Mouse (Mus musculus) embryonic facial prominence, embryonic 15.5 days (tissue): ENCODE data around the gene Klhl6. TPM values are rescaled to one million over a fixed set of nuclear protein-coding genes. Genes with fewer than 3 reads are reported as not detected.

ENCODE experiments used
- ATAC-seq: fragments of 200-750 bp; cut with Nextera tagmentation; 2 replicates; pipeline ENCODE4 v1.8.0; 2017; ENCODE audit warnings: low read depth, moderate TSS enrichment; ENCODE audit not compliant: insufficient number of reproducible peaks, low FRiP score, low TSS enrichment
- H3K27ac ChIP-seq: fragments of 300-500 bp; sonication (generic); replicated peaks from 2 replicates; pipeline ENCODE4 v1.5.1; 2015; ENCODE audit warnings: mild to moderate bottlenecking, inconsistent platforms
- H3K27me3 ChIP-seq: fragments of 300-500 bp; sonication (generic); 2 replicates; pipeline ENCODE4 v1.6.1; 2015; ENCODE audit warnings: inconsistent platforms
- H3K36me3 ChIP-seq: fragments of 300-500 bp; sonication (generic); 2 replicates; pipeline ENCODE4 v1.6.1; 2015; ENCODE audit warnings: mild to moderate bottlenecking, inconsistent platforms
- H3K4me1 ChIP-seq: fragments of 300-500 bp; sonication (generic); 2 replicates; pipeline ENCODE4 v1.6.1; 2015; ENCODE audit warnings: inconsistent platforms
- H3K4me2 ChIP-seq: fragments of 300-500 bp; sonication (generic); replicated peaks from 2 replicates; pipeline ENCODE4 v1.6.1; 2015; ENCODE audit warnings: mild to moderate bottlenecking, inconsistent platforms
- H3K4me3 ChIP-seq: fragments of 300-500 bp; sonication (generic); replicated peaks from 2 replicates; pipeline ENCODE4 v1.5.1; 2015; ENCODE audit warnings: mild to moderate bottlenecking, inconsistent platforms
- H3K9ac ChIP-seq: fragments of 300-500 bp; sonication (generic); 2 replicates; pipeline ENCODE4 v1.6.1; 2015; ENCODE audit warnings: inconsistent platforms
- H3K9me3 ChIP-seq: fragments of 300-500 bp; sonication (generic); replicated peaks from 2 replicates; pipeline ENCODE4 v1.6.1; 2016; ENCODE audit warnings: inconsistent platforms
- WGBS: fragments of 180-500 bp; shearing (Covaris S2); methylation state at CpG from one replicate; pipeline ENCODE4 v1.1.7; 2015; 5-methylcytosine and 5-hydroxymethylcytosine counted together
- polyA plus RNA-seq: library from polyadenylated mRNA; unstranded; fragments of >200 nt; fragmentation: Nextera tagmentation; extraction: Ambion mirVana; gene quantifications from 2 replicates; pipeline ENCODE4 v1.2.1, GENCODE M21; 2015

Gene Klhl6
- polyA plus RNA-seq, 1 experiment from 2014 or later = 6.3 TPM

DNA sequence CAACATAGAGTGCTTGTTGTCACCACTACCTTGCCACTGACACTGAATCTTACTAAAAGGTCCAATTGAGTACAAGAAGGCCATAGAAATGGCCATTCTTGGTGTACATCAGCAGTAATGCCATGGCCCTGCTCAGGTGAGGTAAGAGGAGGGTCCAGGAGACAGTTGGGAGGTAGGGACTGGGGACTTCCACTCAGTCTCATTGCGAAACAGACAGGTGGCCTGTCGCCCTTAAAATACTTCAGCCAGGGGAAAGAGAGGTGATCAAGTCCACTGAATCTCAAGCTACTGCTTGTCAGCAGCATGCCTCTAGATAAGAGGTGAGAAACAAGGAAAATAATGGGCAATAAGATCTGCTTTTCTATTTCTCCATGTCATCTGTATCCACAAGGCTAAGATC lies 4.8 kb upstream of the Klhl6 start:
- Histone ChIP-seq H3K4me2 (no peak overlapping the region), H3K9ac (no peak overlapping the region), H3K9me3 (no peaks in the 10 kb centered on the region), H3K36me3 (no peaks in the 10 kb centered on the region), H3K27ac (no peak overlapping the region), H3K27me3 (no peaks in the 10 kb centered on the region), H3K4me1 (no peaks in the 10 kb centered on the region), H3K4me3 (no peak overlapping the region)
- WGBS = 85% methylated on average over 2 of the region's 2 CpGs
- no peak for ATAC-seq

DNA sequence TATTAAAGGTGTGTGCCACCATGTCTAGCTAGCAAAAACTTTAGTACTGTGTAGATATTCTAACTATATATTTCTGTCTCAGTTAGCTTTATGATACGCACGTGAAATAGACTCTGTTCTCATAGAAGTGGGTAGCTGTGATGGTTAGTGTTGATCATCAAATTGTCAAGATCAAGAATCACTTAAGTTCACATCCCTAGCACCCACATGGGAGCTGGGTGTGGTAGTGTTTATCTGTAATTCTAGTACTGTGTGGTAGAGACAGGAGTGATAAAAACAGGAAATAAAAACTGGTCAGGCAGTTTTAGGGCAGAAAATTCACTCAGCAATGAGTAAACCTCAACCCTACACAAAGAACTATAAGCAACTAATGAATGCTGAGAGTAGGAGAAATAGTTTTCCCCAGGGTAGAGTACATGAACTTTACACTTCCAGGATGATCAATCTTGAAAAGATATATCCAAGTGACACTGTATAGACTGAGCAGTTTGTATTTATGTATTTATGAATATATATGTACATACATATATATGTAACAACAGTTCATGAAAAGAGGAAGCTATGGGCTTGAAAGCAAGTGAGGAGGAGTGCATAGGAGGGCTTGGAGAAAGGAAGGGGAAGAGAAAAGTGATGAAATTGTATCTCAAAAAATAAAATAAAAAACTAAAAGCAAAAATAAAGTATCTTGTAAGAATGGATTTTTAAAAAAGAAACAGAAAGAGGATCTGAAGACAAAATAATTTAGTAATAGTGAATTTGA lies 2.2 kb upstream of the Klhl6 start:
- no peaks in the 10 kb centered on the region for H3K27me3 ChIP-seq
- no peak overlapping the region for H3K9ac ChIP-seq
- H3K36me3 ChIP-seq = no peaks in the 10 kb centered on the region
- 86% methylated on average over 2 of the region's 2 CpGs for WGBS
- H3K27ac ChIP-seq = no peak overlapping the region
- no peak overlapping the region for H3K4me3 ChIP-seq
- ATAC-seq = no peak
- H3K4me1 ChIP-seq = no peaks in the 10 kb centered on the region
- H3K4me2 ChIP-seq = no peak overlapping the region
- H3K9me3 ChIP-seq = no peaks in the 10 kb centered on the region

DNA sequence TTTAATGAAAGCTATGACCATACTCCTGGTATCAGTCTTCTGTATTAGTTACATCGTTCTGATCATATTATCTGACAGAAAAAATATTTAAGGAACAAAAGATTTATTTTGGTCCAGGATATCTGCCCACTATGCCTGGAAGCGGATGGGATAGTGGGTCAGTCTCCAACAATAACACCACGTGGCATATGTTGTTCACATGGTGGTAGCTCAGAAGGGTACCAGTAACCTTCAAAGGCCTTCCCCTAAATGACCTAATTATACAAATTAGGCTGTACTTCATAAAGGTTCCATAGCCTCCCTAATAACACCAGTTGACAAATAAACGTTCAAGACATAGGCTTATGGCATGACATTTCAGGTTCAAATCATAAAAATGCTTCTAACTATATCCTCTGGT lies 722 bp upstream of the Klhl6 start:
- Histone ChIP-seq H3K4me3 (no peak overlapping the region), H3K4me1 (no peaks in the 10 kb centered on the region), H3K27ac (no peak overlapping the region), H3K4me2 (no peak overlapping the region), H3K36me3 (no peaks in the 10 kb centered on the region), H3K27me3 (no peaks in the 10 kb centered on the region), H3K9ac (no peak overlapping the region), H3K9me3 (no peaks in the 10 kb centered on the region)
- 76% methylated on average over 4 of the region's 4 CpGs for WGBS
- no peak for ATAC-seq

DNA sequence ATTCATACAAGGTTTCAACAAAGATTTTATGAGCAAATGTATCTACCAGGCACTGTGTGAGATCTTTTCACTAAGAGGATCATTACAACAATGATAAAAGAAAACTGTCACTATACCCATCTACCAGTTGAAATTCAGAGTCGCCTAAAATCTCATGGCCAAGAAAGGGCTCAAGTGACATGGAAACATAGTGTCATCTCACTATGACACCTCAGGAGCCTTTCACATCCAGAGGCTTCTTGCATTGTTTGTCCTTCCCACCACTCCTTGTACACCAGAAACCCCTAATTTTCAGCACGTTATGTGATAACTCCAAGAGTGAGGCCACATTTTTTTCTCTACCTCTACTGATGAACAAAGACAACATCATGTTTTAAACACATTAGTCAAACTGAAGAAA lies 1.2 kb downstream of the Klhl6 start:
- H3K9me3 ChIP-seq = no peaks in the 10 kb centered on the region
- WGBS = 78% methylated on average over 2 of the region's 2 CpGs
- H3K27me3 ChIP-seq = no peaks in the 10 kb centered on the region
- ATAC-seq = no peak
- no peak overlapping the region for H3K4me3 ChIP-seq
- no peaks in the 10 kb centered on the region for H3K36me3 ChIP-seq
- H3K9ac ChIP-seq = no peak overlapping the region
- H3K4me2 ChIP-seq = no peak overlapping the region
- no peak overlapping the region for H3K27ac ChIP-seq
- no peaks in the 10 kb centered on the region for H3K4me1 ChIP-seq

DNA sequence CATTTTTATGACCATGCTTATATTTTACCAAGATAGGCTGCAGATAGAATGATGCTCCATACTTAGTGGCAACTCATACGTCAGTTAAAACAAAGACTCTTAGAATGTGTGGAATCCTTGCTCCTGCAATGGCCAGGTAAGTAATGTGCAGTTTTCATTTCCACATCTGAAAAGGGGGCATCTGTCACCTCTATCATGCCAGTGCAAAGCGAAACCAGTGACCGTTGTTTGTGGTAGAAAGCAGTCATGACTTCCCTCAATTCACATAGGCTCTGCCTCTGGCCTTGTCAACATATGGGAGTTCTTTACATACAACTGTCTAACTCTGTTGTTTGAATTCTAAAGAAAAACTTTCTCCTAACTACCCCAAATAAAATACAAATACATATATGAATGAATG lies 1.8 kb downstream of the Klhl6 start:
- ATAC-seq = no peak
- no peaks in the 10 kb centered on the region for H3K9me3 ChIP-seq
- H3K27me3 ChIP-seq = no peaks in the 10 kb centered on the region
- no peaks in the 10 kb centered on the region for H3K4me1 ChIP-seq
- H3K4me3 ChIP-seq = no peak overlapping the region
- 85% methylated on average over 3 of the region's 3 CpGs for WGBS
- H3K9ac ChIP-seq = no peak overlapping the region
- no peak overlapping the region for H3K4me2 ChIP-seq
- H3K36me3 ChIP-seq = no peaks in the 10 kb centered on the region
- no peak overlapping the region for H3K27ac ChIP-seq

DNA sequence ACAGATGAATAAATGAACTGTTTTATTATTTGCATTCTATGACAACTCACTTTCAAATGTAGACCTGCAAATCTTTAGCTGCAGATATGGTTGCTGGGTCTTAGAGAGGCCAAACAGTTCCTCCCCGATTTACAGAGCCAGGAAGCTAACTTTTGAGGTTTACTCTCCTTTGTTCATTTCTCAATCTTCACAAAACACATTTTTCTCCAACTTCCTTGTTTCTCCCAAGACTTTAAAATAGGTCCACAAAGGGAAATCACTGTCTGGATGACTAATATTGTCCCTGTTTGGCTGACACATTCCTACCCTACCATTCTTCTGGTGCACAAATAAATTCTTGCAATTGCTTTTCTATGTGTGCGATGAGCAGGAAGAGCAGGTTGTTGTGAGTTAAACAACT lies 3.1 kb downstream of the Klhl6 start:
- no peak for ATAC-seq
- WGBS = 72% methylated on average over 2 of the region's 2 CpGs
- H3K4me2 ChIP-seq = no peak overlapping the region

DNA sequence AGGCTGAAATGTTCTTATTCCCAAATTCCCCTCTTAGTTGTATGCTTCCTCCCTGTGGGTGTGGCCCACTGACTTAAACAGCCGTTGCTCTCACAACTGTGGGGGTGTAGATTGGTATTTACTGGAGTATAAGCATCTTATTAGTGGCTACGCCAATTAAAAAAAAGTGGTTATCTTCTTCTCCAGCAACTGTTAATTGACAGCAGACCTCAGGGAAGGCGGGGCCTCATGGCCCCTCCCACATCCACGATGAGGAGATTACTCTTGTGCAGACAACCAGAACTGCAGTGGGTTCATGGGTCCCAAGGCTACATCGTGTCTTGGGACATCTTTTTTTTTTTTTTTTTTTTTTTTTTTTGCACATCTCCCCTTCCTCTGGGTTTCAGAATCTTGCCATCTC lies 5.6 kb downstream of the Klhl6 start:
- Histone ChIP-seq H3K4me3 (no peak overlapping the region), H3K36me3 (no peaks in the 10 kb centered on the region), H3K9ac (no peak overlapping the region), H3K27ac (no peak overlapping the region), H3K9me3 (no peaks in the 10 kb centered on the region), H3K27me3 (no peaks in the 10 kb centered on the region), H3K4me2 (no peak overlapping the region), H3K4me1 (no peaks in the 10 kb centered on the region)
- 59% methylated on average over 5 of the region's 5 CpGs for WGBS
- no peak for ATAC-seq

More for the DNA sequence above, 3.1 kb downstream of the Klhl6 start:
- Histone ChIP-seq H3K9me3 (no peaks in the 10 kb centered on the region), H3K9ac (no peak overlapping the region), H3K4me1 (no peaks in the 10 kb centered on the region), H3K36me3 (no peaks in the 10 kb centered on the region), H3K27ac (no peak overlapping the region), H3K4me3 (no peak overlapping the region), H3K27me3 (no peaks in the 10 kb centered on the region)

DNA sequence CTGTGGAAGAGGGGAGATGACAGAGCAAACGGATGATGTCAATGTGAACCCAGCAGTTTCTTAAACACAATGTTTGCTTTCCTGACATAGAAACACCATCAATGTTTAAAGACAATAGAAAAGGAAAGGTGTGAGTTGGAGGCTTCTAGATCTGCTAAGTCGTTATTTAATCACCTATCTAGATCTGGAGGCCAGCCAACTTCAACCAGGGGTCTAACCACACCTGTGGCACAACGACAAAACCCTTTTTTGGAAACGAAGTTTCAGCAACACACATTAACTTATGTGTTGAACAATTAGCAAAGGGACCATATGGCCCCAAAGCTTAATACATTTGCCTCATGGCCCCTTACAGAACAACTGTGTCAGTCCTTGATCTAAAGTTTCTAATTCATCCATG lies 6.0 kb downstream of the Klhl6 start:
- Histone ChIP-seq H3K4me3 (no peak overlapping the region), H3K27me3 (no peaks in the 10 kb centered on the region), H3K9ac (no peak overlapping the region), H3K4me2 (no peak overlapping the region), H3K9me3 (no peaks in the 10 kb centered on the region), H3K4me1 (no peaks in the 10 kb centered on the region), H3K36me3 (no peaks in the 10 kb centered on the region), H3K27ac (no peak overlapping the region)
- WGBS = 66% methylated on average over 4 of the region's 4 CpGs
- ATAC-seq = no peak

DNA sequence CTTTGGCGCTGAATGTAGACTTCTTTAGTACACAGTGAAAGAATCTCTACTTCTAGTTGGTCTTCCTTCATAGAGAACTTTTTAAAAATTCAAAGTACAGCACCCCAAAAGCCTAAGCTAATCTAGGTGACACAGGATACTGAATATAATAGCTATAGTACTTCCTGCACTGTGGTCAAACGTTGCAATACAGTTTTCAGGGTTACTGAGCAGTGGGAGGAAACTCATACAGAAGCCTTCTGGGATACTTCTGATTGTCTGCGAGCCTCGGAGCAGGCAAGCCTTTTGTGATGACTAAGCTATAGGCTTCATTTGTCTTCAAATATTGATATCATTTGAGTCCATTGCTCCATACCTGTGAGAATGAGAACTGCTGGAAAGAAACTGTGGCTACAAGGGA lies 7.4 kb downstream of the Klhl6 start:
- H3K9me3 ChIP-seq = no peaks in the 10 kb centered on the region
- ATAC-seq = no peak
- H3K4me2 ChIP-seq = no peak overlapping the region
- H3K27ac ChIP-seq = no peak overlapping the region
- no peak overlapping the region for H3K9ac ChIP-seq
- no peak overlapping the region for H3K4me3 ChIP-seq
- H3K27me3 ChIP-seq = no peaks in the 10 kb centered on the region
- no peaks in the 10 kb centered on the region for H3K4me1 ChIP-seq
- no peaks in the 10 kb centered on the region for H3K36me3 ChIP-seq
- WGBS = 74% methylated on average over 4 of the region's 4 CpGs

DNA sequence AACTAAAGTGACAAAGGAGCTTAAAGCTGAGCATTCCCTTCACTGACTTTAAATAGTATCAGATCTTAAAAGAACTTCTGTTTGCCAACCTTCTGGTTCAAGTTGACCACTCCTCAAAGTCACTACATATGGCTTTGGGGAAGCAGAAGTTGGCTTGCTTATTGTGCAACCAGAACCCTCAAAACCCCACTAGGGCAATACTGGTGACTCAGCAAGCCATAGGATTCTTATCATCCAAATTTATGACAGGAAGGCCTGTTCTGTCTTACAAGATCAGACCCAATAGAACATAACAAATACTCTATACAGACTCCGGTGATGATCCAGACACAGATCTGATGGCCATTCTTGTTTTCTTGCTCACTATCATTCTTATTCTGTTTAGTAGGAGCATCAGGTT lies 9.4 kb downstream of the Klhl6 start:
- no peaks in the 10 kb centered on the region for H3K4me1 ChIP-seq
- no peak overlapping the region for H3K27ac ChIP-seq
- H3K4me3 ChIP-seq = no peak overlapping the region
- 98% methylated on average over 1 of the region's 1 CpGs for WGBS
- H3K9ac ChIP-seq = no peak overlapping the region
- no peak overlapping the region for H3K4me2 ChIP-seq
- no peak for ATAC-seq
- no peaks in the 10 kb centered on the region for H3K9me3 ChIP-seq
- no peaks in the 10 kb centered on the region for H3K27me3 ChIP-seq
- no peaks in the 10 kb centered on the region for H3K36me3 ChIP-seq

DNA sequence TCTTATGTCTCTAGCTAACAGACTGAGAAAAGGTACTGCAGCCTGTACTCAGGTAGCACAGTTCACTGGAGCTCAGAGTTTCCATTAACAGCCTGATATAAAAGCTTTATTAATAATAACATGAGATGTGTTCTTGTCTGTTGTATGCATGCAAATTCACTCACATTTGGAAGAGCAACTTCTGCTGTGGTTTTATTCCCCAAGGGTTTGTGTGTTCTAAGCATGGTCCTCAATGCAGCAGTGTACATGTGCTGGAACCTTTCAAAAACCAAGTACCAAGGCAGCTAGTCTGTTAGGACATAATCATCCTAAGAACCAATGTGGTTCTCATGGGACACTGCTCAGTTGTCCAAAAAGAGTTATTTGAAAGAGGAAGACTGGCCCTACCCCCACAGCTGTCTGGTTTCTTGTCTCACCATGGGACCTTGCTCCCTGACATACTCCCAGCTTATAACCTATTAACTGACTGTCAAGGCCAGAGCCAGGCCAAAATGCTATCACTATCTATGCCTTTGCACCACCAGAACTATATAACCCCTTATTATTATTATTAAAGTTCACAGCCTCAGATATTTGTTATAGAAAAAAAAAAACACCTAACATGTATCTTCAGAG lies 10.0 kb downstream of the Klhl6 start:
- Histone ChIP-seq H3K36me3 (no peaks in the 10 kb centered on the region), H3K27ac (no peak overlapping the region), H3K9ac (no peak overlapping the region), H3K4me2 (no peak overlapping the region), H3K9me3 (no peaks in the 10 kb centered on the region), H3K4me1 (no peaks in the 10 kb centered on the region), H3K27me3 (no peaks in the 10 kb centered on the region), H3K4me3 (no peak overlapping the region)
- ATAC-seq = no peak

DNA sequence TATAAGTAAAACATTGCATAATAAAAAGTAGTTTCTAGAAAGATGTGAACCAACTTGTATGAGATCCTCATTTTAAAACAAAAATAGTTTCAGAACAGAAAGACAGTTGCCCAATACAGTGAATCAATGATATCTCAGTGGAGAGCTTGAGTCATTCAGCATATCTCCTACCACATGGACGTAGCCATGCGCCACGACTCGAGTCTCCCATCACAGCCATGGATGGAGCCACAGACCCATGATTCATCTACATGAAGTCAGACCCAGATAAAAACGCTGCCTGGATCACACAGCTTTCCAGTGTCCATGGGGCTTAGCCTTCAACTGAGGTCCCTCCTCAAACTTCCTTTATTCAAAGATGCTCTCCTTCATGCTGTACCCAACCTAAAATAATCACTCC lies 13.3 kb downstream of the Klhl6 start:
- Histone ChIP-seq H3K4me3 (no peak overlapping the region), H3K4me2 (no peak overlapping the region), H3K27ac (no peak overlapping the region), H3K27me3 (no peaks in the 10 kb centered on the region), H3K9me3 (no peaks in the 10 kb centered on the region), H3K9ac (no peak overlapping the region), H3K4me1 (no peaks in the 10 kb centered on the region), H3K36me3 (no peaks in the 10 kb centered on the region)
- WGBS = 93% methylated on average over 5 of the region's 5 CpGs
- ATAC-seq = no peak
